Mouse (Mus musculus) frontal cortex, postnatal 36 days (tissue): ENCODE data around the gene Zfp672.

Source experiments
- DNase-seq, 2 experiments: peaks; one replicate each; pipeline ENCODE4 v3.0.0; 2022; ENCODE audit warnings: low spot score in 2 of 2

Gene Zfp672

GRCm38 (mm10) chr11:58289992-58290682 is 40.0 kb downstream of the Zfp672 start:
- no peak for DNase-seq

- DNase-seq = no peak
Measured at GRCm38 (mm10) chr11:58282518-58282917, 47.6 kb downstream of the Zfp672 start.

GRCm38 (mm10) chr11:58281970-58282496 is 48.1 kb downstream of the Zfp672 start:
- no peak for DNase-seq

- no peak for DNase-seq
Measured at GRCm38 (mm10) chr11:58275756-58276155, 54.4 kb downstream of the Zfp672 start.

GRCm38 (mm10) chr11:58274572-58274971 is 55.6 kb downstream of the Zfp672 start, which contains the start of gene 4930438A08Rik:
Gene 4930438A08Rik (plus strand): TSS chr11:58274799.
- no peak for DNase-seq

GRCm38 (mm10) chr11:58268285-58268684 is 61.9 kb downstream of the Zfp672 start:
- DNase-seq = no peak
